Mouse (Mus musculus): Measurements from ENCODE around the gene Fam186a. TPM values are rescaled to one million over a fixed set of nuclear protein-coding genes. Genes with fewer than 3 reads are reported as not detected.
"Not testable (repeated sequence)": the region's sequence is repeated elsewhere in the genome, so short reads cannot be mapped to it uniquely, and the experiment has no call there.

Fam186a gene
- under 1 TPM; 0.08 to 0.50 (median 0.15) TPM for total RNA-seq (2022)

DNA sequence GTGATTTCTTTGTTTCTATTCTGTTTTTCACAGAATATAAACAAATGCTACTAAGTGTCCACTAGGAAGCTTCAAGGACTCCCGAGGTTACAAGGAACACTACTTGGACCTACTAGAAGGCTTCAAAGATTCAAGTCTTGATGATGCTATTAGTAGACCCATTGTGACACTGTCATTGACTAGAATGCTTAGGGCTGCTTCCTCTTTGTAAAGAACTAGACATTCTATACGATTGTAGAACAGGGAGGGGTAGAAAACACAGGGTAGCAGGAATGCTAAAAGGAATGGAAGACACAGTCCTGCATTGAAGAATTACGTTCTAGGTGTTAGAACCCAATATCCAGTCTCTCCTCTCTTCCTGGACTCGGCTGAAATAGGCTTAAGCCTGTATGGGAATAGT lies at the start of gene Fam186a:
Gene Fam186a (minus strand): TSS at position 101 of the 400 bp plus-strand sequence.
- no peak for DNase-seq (ENCODE audit: low spot score)

DNA sequence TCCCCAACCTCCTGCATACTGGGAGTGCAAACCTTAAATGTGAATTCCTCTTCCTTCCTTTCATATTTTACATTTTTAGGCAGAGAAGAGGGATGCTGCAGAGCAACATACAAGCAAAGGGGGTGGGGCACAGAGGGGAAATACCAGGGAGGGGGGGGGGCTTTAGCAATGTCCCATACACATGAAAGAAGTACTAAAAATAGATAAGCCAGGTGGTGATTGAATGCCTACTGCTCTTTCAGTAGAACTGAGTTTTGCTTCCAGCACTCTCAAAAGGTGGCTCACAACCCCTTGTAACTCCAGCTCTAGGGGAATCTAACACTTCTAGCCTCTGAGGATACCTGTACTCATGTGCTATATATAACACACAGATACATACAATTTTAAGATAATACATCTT lies 39.3 kb upstream of the Fam186a start:
- DNase-seq (ENCODE audit: low spot score), result no peak

DNA sequence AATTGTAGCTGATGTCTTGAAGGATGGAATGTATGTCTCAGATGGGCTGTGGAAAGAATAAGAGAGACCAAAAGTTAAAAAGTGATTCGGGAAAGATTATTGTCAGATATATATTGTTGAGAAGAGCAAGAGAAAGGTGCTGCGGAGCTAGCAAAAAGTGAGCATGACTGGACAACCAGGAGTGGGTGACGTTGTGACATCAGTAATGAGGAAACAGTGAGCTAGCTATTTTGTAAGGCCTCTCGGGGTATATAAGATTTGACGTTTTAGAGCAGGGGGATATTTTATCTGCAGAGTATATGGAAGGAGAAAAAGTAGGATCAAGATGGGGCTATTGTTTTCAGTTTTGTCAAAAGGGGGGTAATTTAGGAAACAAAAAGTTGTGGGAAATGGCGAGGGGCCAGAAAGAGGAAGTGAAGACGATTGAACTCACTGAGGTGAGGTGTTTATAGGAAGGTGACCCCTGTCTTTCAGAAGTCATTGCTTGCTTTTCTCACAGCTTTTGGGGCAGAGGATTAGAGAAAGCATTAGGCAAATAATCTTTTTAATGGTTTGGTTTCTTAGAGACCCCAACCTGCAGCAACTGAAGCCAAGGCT lies 37.9 kb upstream of the Fam186a start:
- DNase-seq (ENCODE audit: low spot score), result no peak

DNA sequence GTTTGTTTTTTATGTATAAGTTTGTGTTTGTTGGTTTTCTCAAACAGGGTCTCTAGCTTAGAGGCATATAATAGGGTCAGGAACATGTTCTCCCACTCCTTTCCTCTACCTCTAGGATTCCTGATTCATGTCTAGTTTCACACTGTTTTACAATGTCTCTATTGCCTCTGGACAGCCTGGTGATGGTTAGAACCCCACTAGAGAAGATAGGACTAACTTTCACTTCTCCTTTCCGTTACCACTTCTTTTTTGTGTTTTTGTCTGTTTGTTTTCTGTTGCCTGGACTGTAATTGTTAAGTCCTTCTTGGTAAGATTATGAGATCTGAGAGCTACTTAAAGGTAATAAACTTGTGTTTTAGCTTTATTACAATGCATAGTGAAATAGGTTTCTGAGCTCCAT lies 32.5 kb upstream of the Fam186a start:
- no peak for DNase-seq (ENCODE audit: low spot score)

DNA sequence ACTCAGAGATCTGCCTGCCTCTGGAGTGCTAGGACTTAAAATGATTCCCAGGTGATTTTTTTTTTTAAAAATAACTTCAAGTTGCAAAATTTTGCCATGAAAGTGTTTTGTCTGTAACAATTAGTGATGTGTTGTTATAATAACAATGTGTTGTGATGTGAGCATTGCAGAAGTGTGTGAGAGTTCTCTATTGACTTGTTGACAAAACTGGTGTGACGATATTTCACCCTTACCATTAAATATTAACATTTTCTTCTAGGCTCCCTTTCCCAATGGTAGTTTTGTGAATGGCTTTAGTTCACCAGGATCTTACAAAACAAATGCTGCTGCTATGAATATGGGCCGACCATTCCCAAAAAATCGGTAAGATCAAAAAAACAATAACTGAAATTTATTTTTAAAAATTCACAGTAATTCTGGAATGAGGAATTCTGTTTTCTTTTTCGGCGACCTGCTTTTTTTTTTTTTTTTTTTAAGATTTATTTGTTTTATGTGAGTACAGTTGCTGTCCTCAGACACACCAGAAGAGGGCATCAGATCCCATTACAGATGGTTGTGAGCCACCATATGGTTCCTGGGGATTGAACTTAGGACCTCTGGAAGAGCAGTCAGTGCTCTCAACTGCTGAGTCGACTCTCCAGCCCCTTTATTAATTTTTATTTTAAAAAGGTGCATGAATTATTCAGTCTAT lies 30.4 kb upstream of the Fam186a start:
- no peak for DNase-seq (ENCODE audit: low spot score)

DNA sequence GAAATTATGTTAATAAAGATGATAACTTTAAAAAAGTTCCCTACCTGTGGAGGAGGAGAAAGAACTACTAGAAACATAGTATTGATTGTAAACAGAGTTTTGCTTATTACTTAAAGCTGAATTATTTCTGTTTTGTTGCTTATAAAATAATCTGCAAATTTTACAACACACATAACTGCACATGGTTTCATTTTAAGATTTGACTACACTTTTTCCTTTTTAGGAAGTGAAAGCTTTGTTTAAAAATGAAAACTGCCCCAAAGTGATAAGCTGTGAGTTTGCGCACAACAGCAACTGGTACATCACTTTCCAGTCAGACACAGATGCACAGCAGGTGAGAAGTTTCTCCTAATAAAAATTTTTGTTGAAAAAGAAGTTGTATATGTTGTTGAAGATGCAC lies 26.2 kb upstream of the Fam186a start:
- DNase-seq (ENCODE audit: low spot score), result no peak

DNA sequence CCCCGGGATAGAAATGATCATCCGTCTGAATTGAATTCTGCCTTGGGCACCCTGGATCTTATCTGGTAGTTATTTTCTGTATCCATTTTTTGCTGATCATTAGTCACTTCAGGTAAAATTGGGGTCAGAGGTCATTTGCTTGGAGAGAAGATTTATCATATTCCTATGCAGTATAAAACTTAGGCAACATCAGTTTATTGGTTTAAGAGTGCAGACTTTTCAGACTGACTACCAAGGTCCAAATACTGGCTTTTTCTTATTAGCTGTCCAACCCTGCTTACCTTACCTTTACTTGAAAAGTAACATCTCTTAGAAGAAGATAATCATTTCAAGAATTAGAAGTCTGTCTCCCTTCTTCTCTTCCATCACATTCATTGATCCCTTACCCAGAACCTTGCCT lies 12.9 kb upstream of the Fam186a start:
- DNase-seq (ENCODE audit: low spot score), result no peak

DNA sequence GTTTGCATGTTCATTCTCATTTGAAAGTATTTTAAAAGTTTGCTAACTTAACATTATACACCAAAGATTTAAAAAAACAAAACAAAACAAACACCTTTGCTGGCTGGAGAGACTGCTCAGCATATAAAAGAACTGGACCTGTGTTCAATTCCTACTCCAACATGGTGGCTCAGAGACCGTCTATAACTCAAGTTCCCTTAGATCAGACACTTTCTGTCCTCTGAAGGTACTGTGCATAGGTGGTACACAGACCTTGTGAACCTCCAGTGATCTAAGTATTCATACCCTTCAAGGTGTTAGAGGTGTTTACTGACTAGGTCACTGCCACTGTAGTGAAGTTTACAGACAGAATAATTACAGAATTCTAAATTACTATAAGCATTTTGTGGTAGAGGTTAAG lies 12.4 kb upstream of the Fam186a start:
- DNase-seq (ENCODE audit: low spot score), result no peak

DNA sequence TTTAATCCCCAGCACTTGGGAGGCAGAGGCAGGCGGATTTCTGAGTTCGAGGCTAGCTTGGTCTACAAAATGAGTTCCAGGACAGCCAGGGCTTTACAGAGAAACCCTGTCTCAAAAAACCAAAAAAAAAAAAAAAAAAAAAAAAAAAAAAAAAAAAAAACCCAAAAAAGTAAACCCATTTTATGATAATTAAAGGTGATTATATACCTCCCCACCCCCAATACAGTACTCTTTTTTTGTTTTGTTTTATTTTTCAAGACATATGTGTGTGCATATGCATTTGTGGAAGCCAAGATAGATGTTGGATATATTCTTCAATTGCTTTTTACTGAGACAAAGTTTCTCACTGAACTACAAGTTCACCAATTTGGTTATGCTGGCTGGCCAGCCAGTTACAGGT lies 9.3 kb upstream of the Fam186a start:
- not testable (repeated sequence) for DNase-seq (ENCODE audit: low spot score)

DNA sequence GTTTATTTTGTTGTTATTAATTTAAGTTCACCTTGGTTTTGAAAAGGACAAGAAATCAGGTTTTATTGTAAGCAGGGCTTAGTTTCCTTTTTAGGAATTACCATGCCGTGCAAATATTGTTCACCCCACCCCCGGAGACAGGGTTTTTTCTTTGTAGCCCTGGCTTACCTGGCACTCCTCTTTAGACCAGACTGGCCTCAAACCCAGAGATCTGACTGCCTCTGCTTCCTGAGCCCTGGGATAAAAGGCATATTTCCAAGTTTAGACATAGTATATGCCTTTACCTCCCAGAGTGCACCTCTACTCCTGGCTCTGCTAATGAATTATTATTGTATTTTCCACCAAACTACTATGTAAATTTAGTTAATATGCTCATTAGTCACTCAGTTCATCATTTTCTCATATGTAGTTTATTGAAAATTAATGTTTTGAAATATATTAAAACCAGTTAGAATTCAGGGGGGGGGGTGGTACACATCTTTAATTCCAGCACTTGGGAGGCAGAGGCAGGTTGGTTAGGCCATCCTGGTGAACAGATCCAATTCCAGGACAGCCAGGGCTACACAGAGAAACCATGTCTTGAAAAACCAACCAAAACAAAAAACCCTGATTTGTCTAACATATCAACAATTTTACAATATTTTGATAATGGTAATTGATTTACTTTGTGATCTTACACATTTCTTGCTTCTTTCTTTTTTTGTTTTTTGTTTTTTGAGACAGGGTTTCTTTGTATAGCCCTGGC lies 7.8 kb upstream of the Fam186a start:
- no peak for DNase-seq (ENCODE audit: low spot score)

DNA sequence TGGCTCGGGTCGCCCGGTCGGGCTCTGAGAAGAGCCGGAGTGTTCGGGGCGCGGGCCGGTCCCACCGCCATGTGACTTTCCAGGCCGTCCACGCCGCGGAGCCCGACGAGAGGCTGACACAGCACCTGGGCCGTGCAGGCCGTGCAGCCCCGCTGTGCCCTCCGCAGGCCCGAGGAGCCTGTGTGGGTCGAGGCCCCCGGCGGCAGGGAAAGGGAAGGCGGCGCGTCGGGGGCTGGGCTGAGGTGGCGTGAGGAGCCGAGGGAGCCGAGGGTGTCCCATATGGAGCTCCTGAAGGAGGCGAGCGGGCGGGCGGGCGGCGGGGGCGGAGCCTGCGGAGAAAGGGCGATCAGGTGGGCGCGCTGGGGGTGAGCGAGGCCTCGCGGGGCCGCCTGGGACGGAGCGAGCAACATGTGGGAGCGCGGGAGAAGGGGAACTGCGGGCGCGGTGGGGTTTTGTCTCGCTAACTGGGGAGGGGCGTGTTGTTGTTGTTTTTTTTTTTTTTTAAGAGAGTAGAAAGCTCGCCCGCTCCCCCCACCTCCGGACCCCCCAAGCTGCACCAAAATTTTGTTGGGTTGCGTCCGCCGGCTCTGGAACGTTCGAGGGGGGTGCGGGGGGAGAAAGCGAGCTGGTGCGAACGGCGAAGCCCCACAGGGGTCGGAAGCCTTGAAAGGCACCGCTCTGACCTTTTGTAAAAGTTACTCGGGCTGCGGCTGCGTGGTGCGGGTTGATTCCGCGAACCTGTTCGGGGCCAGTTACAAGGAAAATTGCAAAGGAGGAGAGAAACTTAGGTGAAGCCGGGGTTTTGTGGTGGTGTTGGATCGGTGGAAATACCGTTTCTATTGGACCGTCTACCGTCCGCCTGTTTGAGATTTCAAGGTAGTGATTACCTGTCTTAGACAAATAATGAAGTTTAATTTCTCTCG lies 6.4 kb upstream of the Fam186a start:
- DNase-seq (ENCODE audit: low spot score), result no peak

DNA sequence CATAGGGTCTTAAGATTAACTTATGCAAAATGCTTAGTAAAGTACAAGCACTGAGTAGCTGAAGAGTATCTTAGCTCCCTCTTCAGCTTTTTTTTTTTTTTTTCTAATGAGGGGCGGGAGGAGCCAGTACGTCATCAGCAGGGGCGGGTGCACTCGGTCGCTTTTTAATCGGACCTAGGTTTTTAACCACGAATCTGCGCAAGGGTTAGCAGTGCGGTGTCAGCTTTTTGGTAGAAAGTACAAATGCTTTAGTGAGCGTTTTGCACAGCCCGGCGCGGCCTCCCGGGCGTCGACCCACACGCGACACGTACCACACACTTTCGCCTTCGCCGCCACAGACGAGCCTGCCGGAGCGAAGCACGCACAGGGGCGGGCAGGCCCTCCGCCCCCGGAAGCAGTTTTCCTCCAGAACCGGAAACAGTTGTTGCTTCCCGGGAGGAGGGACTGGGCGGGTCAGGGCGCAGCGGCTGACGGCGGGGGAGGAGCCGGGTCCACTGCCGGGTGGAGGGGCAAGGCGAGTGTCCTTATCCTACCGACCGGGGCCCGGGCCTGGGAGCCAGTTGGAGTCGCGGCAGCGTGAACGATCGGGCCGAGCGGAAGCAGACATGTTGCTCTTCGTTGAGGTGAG lies 5.6 kb upstream of the Fam186a start:
- DNase-seq (ENCODE audit: low spot score), result peak; percentile 97

DNA sequence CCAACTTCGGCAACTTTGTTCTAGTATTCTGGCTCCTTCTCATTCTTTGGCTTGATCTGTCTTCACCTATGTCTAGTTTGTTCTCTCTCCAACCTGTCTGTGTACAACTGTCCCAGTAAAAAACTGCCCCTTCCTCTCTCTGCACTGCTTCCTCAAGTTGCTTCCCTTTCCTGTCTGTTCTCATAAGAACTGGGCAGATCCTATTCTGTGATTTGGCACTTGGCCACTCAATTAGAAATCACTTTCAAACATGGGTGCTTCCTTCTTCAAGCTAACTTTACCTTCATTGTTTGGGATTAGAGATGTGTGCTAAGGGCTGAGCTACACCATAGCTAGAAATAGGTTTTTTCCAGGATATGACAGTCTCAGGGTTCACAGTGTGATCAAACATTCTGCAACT lies 3.7 kb upstream of the Fam186a start:
- peak; percentile 68 for DNase-seq (ENCODE audit: low spot score)

DNA sequence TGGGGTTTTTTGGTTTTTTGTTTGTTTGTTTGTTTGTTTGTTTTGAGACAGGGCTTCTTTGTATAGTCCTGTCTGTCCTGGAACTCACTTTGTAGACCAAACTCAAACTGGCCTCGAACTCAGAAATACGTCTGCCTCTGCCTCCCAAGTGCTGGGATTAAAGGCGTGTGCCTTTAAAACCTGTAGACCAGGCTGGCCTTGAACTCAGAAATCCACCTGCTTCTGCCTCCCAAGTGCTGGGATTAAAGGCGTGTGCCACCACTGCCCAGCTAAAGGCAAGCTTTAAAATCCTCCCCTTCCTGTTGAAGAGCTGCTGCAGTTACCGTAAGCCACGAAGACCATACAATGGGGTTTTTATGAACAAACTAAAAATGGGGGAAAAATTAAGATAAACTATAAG lies 2.9 kb upstream of the Fam186a start, which contains the start of gene Larp4:
Gene Larp4 (plus strand): TSS at position 301 of the 400 bp plus-strand sequence.
- not testable (repeated sequence) for DNase-seq (ENCODE audit: low spot score)

DNA sequence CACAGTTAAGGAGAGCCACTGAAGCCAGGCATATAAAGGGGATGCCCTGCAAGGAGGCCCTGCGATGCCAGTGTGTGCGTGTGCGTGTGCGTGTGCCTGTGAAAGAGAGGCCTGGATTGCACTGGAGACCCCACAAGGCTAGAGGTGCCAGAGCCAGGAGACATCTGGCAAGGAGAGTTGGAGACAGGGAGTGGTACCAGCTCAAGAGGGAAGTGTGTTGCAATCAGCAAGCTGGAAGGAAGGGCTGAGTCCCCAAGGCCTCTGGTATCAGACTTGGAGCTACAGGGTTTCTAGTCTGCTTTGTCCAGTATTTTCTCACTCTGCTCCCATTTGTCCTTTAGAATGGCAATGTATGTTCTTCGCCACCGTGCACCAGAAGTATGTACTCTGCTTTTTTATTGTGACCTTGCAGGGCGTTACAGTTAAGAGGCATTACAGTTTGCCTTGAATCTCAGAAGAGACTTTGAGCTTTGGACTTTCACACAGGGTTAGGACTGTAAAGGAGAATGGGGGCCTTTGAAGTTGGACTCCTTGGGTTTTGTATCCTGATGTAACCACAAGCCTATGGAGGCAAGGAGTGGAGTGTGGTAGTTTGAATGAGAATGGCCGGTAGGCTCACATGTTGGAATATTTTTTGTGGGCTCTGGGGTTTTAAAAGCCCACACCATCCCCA lies 1.6 kb downstream of the Fam186a start:
- DNase-seq (ENCODE audit: low spot score), result no peak

DNA sequence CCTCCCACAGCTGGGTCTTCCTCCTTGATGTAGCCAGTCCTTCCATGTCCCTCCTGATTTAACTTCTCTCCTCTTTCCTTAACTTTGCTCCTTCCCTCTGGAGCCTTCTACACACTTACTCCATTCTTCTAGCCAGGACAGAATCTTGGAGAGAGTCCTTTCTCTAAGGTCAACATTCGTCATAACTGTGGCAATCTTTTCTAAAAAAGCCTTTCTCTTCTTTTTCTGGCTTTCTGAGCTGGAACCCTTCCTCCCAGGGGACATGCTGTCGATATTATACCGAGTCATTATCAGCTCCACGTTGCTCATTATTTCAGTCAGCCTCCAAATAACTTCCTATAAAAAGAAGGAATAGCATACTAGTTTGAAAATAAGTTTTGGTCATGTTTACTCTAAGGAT lies 11.5 kb downstream of the Fam186a start:
- DNase-seq (ENCODE audit: low spot score), result no peak

DNA sequence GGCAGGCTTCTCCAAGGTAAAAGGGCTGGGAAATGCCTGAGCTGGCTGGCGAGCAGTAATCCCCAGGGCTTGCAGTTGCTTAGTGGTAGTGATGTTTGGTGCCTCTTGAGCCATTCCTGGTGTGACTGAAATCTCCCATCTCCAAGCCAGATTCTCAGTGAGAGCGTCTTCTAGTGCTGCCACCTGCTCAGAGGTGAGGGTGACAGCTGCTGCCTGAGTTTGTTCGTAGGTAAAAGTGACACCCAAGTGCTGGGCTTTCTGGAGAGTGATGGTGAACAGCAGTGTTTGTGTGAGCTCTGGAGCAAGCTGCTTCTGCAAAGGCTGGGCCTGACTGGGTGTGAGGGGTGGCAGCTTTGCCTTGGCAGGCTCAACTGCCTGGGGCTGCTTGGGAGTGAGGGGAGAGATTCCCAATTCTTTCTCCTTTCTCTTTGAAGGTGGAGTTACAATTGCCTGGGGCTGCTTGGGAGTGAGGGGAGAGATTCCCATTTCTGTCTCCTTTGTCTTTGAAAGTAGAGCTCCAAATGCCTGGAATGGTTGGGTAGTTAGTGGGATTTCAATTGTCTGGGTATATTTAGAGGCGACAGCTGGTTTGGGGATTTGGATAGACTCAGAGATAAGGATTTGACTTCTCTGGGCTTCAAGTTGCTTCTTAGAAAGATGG lies 25.8 kb downstream of the Fam186a start:
- DNase-seq (ENCODE audit: low spot score), result no peak

DNA sequence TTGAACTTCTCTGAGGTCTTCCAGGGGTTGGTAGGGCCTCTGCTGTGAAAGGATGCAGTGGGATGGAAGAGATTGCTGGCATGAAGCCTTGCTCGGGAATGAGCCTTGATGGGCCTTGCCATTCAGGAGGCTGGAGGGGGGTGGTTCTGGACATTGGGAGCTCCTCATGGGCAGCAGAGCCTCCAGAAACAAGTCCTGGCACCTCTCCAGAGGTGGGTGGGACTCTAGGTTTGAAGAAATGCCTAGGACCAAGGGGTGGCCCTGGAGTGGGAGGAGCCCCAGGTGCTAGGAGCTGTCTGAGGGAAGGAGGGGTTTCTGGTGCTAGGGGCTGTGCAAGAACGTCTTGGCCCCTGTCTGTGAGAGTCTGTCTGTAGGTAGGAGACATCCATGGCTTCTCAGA lies 26.4 kb downstream of the Fam186a start:
- no peak for DNase-seq (ENCODE audit: low spot score)

DNA sequence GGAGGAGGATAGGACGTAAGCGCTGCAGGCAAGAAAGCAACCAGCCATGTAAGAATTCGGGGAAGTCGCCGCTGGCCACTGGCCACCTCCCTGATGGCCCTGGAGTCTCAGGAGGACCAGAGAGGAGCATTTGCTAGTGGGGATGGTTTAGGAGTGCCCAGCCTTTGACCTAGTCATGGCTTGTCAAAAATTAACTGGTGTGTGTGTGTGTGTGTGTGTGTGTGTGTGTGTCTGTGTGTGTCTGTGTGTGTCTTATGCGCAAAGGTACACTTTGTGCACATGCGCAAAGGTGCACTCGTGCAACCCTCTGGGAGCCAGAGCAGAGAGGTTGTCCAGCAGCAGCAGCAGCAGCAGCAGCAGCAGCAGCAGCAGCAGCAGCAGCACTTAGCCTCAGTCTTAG lies 29.0 kb downstream of the Fam186a start:
- DNase-seq (ENCODE audit: low spot score), result no peak

DNA sequence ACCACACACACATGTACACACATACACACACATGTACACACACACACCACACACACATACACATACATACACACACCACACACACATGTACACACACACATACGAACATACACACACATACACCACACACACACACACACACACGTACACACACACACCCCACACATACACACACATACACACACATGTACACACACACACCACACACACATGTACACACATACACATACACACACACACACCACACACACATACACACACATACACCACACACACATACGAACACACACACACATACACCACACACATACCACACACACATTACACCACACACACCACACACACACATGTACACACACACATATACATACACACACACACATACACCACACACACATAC lies 30.2 kb downstream of the Fam186a start:
- no peak for DNase-seq (ENCODE audit: low spot score)
